Mouse (Mus musculus): ENCODE measurements around the gene Nkd1.

Gene Nkd1

DNA sequence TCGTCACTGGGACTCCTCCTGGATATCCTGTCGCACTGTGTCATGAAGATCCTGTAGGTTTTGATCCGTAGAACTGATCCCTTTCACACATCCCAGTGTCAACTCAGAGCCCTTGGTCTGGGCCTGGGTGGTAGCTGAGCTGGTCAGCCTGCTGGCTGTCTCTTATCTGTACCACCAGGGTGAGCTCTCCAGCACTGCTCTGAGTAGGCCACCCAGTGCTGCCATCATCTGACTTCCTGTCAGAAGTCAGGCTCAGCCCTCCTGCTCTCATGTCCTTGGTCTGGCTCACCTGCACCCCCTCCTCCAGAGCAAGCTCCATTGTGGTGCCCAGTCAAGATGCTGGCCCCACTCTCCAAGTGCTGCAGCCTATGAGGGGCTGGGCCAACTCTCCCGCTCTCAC is 18.8 kb downstream of the Nkd1 start:
- DNase-seq, result no peak

- peak; percentile 72 to 75 for DNase-seq
These were observed 21.6 kb downstream of the Nkd1 start for GRCm38 (mm10) chr8:88542596-88543213.

GRCm38 (mm10) chr8:88544677-88545076 is 23.5 kb downstream of the Nkd1 start:
- no peak for DNase-seq

- no peak for DNase-seq
These were observed 24.3 kb downstream of the Nkd1 start for GRCm38 (mm10) chr8:88545441-88545840.

DNA sequence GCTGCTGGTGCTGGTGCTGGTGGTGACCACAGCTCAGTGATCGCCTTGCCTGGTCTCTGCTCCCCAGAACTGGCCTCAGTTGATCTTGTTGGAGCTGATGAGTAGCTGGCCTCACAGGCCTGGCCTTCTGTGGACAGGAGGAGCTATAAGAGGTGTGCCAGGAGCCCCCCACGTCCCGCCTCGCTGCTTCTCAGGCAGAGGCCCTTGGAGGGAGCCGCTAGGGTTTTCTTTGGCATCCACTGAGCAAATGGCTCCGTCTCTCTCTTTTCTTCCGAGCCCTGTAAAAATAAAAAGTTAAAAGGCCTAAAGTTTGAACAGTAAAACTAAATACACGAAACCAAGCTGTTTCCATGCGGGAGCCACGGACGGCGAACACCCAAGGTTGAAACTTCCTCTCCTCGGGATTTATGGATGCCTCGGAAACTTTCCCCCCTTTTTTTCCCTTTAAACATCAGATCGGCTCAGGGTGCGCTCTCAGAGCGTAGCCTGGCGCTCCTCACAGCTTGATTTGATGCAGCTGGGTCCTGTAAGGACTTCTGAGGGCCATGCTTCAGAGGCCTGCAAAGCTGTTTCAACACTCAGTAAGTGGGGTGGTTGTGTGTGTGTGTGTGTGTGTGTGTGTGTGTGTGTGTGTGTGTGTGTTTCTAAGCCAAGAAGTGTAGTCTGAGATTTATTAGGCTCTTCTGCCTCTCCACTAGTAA is 25.0 kb downstream of the Nkd1 start:
- no peak for DNase-seq

- peak; percentile 52 to 66 for DNase-seq
These were observed 34.5 kb downstream of the Nkd1 start for GRCm38 (mm10) chr8:88555669-88556068.

- peak; percentile 43 to 57 for DNase-seq
These were observed 38.9 kb downstream of the Nkd1 start for GRCm38 (mm10) chr8:88559985-88560473.

- DNase-seq, result no peak
These were observed 40.2 kb downstream of the Nkd1 start for GRCm38 (mm10) chr8:88561402-88561801.

DNA sequence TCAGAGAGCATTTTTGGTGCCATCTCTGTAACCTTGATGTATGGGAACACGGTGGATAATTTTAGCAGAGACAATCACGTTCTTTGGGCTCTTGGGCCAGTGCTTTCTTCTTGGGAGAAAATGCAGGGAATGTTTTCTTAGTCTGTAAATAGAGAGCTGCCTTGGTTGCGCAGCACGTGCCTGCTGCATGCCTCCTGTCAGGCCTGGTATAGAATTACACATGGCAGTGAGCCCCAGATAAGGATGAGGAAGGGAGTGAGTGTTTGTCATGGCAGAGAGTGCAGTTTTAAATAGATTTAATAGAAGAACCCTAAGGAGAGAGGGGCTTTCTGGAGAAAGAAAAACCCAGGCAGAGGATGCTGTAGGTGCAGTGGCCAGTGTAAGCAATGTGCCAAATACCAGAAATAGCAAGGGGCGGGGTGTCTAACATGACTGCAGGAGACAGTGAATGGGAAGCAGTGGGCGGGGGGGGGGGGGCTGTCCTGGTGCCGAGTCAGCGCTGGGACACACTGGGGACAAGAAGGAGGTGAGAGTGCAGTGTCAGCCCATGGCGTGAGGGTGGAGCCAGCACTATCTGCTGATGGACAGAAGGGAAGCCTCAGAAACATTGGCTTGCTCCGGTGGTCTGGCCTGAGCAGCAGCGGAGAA is 43.2 kb downstream of the Nkd1 start:
- DNase-seq, result peak in 1 of 2 experiments; percentile 19

- DNase-seq, result peak; percentile 79
These were observed 45.0 kb downstream of the Nkd1 start for GRCm38 (mm10) chr8:88566119-88566518.

GRCm38 (mm10) chr8:88567314-88568121 is 46.4 kb downstream of the Nkd1 start:
- DNase-seq, result peak; percentile 61 to 62

- no peak for DNase-seq
These were observed 47.1 kb downstream of the Nkd1 start for GRCm38 (mm10) chr8:88568211-88568610.

DNA sequence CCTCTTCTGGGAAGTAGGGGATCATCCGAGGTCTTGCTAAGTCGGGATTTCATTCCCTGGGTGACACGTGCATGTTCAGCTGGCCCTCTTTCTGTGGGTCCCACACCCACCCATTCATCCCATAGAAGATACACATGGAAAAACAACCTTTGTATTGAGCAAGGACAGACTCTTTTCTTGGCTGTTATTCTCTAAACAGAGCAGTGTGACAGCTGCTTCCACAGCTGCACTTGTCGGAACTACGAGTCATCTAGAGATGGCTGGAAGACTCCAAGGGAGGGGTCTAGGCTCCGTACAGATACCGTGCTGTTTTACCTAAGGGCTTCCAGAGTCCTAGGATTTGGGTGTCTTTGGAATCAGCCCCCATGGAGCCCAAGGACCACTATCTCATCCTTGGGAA is 48.2 kb downstream of the Nkd1 start:
- no peak for DNase-seq

- DNase-seq, result peak in 1 of 2 experiments; percentile 60
These were observed 49.3 kb downstream of the Nkd1 start for GRCm38 (mm10) chr8:88570293-88570998.

GRCm38 (mm10) chr8:88571434-88572184 is 50.5 kb downstream of the Nkd1 start:
- DNase-seq, result peak; percentile 80 to 84

DNA sequence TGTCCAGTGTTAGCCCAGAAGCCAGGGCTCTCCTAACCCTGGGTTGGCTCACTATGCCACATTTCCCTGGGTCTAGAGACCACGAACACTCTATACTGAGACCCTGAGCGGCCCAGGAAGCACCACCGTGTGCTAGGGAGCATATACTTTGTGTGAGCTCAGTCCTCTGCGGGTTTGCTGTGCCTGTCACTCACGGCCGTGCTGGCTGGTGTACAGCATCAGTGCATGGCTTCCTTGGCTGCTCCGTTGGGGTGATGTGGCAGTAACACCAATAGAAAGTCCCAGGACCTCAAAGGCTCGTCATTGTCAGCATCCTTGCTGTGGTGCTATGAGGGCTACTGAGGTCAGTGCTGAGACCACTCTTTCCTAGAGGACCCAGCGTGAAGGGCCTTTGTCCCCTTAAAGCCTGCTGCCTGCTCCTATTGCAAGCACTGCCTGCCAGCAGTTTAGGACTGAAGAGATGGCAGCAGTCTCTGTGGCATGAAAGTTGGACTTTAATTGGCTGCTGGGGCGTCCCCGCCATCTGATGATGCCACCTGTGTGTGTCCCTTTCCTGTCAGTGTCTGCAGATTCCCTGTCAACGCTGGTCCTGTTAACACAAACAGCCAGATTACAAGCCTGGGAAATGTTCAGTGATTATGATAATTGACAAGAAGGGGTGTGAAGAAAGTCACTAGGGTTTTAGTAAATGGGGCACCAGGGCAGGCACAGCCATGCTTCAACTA is 51.2 kb downstream of the Nkd1 start:
- no peak for DNase-seq

DNA sequence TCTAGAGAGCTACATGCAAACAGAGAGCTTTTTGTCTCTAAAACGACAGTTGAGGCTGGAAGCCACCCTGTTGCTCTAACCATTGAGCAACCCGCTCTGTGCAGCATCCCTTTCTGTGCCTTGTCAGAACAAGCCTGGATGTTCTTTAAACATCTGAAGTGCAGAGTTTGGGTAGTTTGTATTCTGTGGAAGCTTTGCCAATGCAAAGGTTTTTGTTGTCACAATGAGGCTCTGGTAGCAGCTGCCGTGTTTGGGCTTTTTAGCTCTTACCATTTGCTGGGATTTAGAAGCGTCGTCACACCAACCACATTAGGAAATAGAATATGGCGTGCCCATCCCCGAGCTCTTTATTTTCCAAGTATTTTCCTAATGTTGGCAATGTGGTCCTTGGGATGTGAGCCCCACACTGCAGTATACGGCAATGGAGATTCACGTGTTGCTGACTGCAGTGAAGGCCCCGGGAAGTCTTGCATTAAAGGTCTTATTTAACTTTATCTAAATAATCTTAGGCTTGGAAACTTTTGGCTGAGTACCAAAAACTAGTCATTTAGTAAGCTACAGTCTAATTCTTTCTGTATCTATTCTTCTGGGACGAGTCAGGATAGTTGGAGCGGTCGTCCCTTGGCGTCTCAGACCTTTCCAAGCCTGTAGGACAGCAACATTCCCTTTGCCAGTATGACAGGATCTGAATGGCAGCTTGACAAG is 51.9 kb downstream of the Nkd1 start:
- DNase-seq, result no peak

GRCm38 (mm10) chr8:88574975-88575374 is 53.8 kb downstream of the Nkd1 start:
- no peak for DNase-seq

- DNase-seq, result peak in 1 of 2 experiments; percentile 59
These were observed 55.4 kb downstream of the Nkd1 start for GRCm38 (mm10) chr8:88576351-88577142.
